Mouse (Mus musculus) kidney, adult 2 months (tissue): Measurements from ENCODE around the gene Smarcc1. TPM values are rescaled to one million over a fixed set of nuclear protein-coding genes. Genes with fewer than 3 reads are reported as not detected.

Experiments used
- DNase-seq: peaks from one replicate; pipeline ENCODE4 v3.0.0; 2021
- H3K27ac ChIP-seq: fragments of 200-500 bp; 2 replicates; pipeline ENCODE4 v1.5.1; 2012; ENCODE audit warnings: low read depth, low read length, control low read depth, inconsistent platforms; ENCODE audit not compliant: insufficient read depth
- H3K27me3 ChIP-seq: fragments of 200-500 bp; replicated peaks from 2 replicates; pipeline ENCODE4 v1.6.1; 2012; ENCODE audit warnings: mild to moderate bottlenecking, moderate library complexity, low read length, inconsistent platforms; ENCODE audit not compliant: control insufficient read depth, insufficient read depth
- H3K36me3 ChIP-seq: fragments of 200-500 bp; 2 replicates; pipeline ENCODE4 v1.6.1; 2012; ENCODE audit warnings: mild to moderate bottlenecking, moderate library complexity, low read length, inconsistent platforms; ENCODE audit not compliant: control insufficient read depth, insufficient read depth
- H3K4me1 ChIP-seq: fragments of 200-500 bp; 2 replicates; pipeline ENCODE4 v1.6.1; 2011; ENCODE audit warnings: low read length; ENCODE audit not compliant: control insufficient read depth, insufficient read depth
- H3K4me3 ChIP-seq: fragments of 200-500 bp; 2 replicates; pipeline ENCODE4 v1.5.1; 2011; ENCODE audit warnings: mild to moderate bottlenecking, low read depth, low read length, control low read depth; ENCODE audit not compliant: insufficient read depth
- CTCF ChIP-seq: fragments of 200-500 bp; conservative IDR thresholded peaks from 2 replicates; pipeline ENCODE4 v1.5.1; 2011; ENCODE audit warnings: low read depth, mild to moderate bottlenecking, control low read depth, low read length, moderate library complexity, mixed read lengths; ENCODE audit not compliant: insufficient read depth, insufficient read length
- POLR2A ChIP-seq: fragments of 200-500 bp; IDR thresholded peaks from one replicate; pipeline ENCODE4 v1.6.1; 2011; ENCODE audit warnings: low read depth, low read length, control low read depth
- WGBS: fragments of 180-500 bp; shearing (Covaris S2); methylation state at CpG from one replicate; pipeline ENCODE4 v1.1.7; 2018; 5-methylcytosine and 5-hydroxymethylcytosine counted together
- polyA plus RNA-seq: library from polyadenylated mRNA; depleted of rRNA; stranded (reverse); fragments of >200 nt; gene quantifications from 2 replicates; pipeline ENCODE4 v1.2.3, GENCODE M21; 2012

Smarcc1 gene
- polyA plus RNA-seq, 1 experiment: 12.0 TPM

DNA sequence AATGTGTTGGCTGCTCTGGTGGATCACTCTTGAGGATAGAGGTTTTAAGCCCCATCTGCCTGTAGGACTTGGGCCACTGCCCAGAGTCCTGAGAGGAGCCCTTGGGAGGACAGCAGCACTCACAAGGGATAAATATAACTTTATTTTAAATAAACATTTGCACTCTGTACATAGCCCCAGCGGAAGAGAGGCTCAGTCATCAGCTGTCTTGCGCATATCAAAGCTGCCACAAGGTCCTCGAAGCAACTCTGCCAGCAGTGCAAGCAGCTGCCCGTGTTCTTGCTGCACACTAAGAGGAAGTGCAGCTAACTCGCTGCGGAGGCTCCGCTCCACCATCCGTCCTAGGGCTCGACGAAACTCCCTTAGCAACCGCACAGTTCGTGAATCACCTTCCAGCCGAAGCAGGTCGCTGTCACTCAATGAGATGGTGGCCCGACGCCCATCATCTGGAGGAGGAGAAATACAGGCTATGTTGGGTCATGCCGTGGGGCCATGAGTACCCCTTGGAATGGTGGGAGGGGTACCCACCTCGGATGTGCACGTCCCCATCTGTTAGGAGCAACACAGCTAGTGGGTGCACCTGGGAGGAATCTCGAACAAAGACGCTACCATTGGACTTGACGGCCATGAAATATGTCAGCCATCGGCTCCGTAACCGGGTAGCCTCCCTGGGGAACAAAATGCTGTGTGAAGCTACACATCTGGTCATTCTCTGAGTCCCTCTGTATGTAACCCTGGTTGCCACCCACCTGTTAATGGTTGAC is 33.1 kb upstream of the Smarcc1 start:
- Histone ChIP-seq H3K27me3 (no peaks in the 10 kb centered on the region), H3K27ac (no peak overlapping the region), H3K4me3 (no peak overlapping the region), H3K36me3 (peaks cover 1% of the 10 kb centered on the region; the same call in 1 of the 2 replicates), H3K4me1 (no peaks in the 10 kb centered on the region)
- 75% methylated on average over 25 of the region's 25 CpGs for WGBS
- no peak for DNase-seq
- TF ChIP-seq POLR2A (no peak), CTCF (no peak)

DNA sequence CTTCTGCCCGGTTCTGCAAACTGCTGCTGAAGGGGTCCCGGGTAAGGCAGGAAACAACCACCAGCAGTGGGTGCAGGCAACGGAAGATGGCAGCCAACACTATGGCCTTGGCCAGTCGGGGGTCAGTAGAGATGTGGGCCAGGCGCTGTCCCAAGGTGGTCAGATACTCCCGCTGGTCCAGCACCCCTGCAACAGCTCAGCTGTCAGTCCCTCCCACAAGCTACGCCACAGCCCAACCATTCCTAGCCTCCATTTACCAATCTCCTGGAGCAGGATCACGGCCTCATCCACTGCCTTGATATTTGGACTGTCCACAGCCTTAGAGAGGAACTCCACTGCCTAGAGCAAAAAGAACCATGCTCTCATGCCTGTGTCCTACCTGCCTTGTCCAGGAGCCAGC is 31.8 kb upstream of the Smarcc1 start:
- 85% methylated on average over 8 of the region's 8 CpGs for WGBS
- H3K36me3 ChIP-seq: peaks cover 1% of the 10 kb centered on the region; the same call in 1 of the 2 replicates

DNA sequence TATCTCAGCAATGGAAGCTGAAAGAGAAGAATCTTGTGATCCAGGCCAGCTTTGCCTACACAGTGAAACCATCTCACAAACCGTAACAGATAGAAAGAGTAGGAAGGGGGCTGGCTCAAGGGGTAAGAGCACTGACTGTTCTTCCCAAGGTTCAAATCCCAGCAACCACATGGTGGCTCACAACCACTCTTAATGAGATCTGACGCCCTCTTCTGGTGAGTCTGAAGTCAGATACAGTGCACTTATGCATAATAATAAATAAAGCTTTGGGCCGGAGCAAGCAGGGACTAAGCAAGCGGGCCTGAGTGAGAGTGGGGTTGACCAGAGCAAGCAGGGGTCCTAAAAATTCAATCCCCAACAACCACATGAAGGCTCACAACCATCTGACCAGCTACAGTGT is 24.2 kb upstream of the Smarcc1 start:
- TF ChIP-seq POLR2A (no peak), CTCF (no peak)
- 86% methylated on average over 4 of the region's 4 CpGs for WGBS

More for the DNA sequence above, 31.8 kb upstream of the Smarcc1 start:
- no peak overlapping the region for H3K27ac ChIP-seq
- no peak overlapping the region for H3K4me3 ChIP-seq
- no peak for TF ChIP-seq CTCF
- TF ChIP-seq POLR2A: no peak
- no peaks in the 10 kb centered on the region for H3K4me1 ChIP-seq
- DNase-seq: no peak
- H3K27me3 ChIP-seq: no peaks in the 10 kb centered on the region

DNA sequence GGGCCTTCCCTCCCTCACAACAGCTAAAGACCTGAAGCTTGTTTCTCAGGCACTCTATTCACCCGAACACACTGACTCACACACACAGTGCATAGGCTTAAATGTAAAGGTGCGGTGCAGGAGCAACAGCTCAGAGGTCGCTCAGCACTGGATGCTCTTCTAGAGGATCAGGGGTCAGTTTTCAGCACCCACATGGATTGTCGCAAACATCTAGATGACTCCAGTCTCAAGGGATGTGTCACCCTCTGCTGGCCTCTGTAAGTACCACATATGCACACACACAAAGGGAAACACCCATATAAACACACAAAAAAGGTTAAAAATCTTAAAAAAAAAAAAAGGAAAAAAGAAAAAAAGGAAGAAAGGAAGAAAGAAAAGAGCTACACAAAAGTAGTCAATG is 22.7 kb upstream of the Smarcc1 start:
- 97% methylated on average over 4 of the region's 4 CpGs for WGBS
- no peaks in the 10 kb centered on the region for H3K4me1 ChIP-seq

More for the DNA sequence above, 24.2 kb upstream of the Smarcc1 start:
- H3K4me1 ChIP-seq: no peaks in the 10 kb centered on the region
- H3K4me3 ChIP-seq: no peak overlapping the region
- no peak for DNase-seq
- H3K27me3 ChIP-seq: no peaks in the 10 kb centered on the region
- no peaks in the 10 kb centered on the region; the same call in none of the 2 replicates for H3K36me3 ChIP-seq
- H3K27ac ChIP-seq: no peak overlapping the region

DNA sequence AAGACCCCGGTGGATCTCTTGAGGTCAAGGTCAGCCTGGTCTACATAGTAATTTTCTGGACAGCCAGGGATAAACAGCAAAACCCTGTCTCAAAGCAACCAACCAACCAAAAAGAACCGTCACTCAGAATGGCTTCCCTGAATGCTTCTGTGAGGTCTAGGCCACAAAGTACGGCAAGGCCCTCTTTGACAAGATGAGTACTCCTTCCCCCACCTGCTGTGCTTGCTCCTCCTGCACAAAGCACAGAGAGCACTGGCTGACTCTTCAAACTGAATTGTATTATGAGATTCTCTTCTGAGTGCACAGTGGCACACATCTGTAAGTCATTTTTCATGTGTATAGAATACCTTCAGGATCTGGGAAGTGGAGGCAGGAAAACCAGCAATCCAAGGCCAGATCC is 19.7 kb upstream of the Smarcc1 start:
- H3K36me3 ChIP-seq: no peaks in the 10 kb centered on the region; the same call in 1 of the 2 replicates
- TF ChIP-seq POLR2A: no peak
- TF ChIP-seq CTCF: no peak

More for the DNA sequence above, 22.7 kb upstream of the Smarcc1 start:
- TF ChIP-seq POLR2A: no peak
- TF ChIP-seq CTCF: no peak
- no peak for DNase-seq
- H3K27ac ChIP-seq: no peak overlapping the region
- H3K36me3 ChIP-seq: no peaks in the 10 kb centered on the region; the same call in none of the 2 replicates
- H3K27me3 ChIP-seq: no peaks in the 10 kb centered on the region
- H3K4me3 ChIP-seq: no peak overlapping the region

DNA sequence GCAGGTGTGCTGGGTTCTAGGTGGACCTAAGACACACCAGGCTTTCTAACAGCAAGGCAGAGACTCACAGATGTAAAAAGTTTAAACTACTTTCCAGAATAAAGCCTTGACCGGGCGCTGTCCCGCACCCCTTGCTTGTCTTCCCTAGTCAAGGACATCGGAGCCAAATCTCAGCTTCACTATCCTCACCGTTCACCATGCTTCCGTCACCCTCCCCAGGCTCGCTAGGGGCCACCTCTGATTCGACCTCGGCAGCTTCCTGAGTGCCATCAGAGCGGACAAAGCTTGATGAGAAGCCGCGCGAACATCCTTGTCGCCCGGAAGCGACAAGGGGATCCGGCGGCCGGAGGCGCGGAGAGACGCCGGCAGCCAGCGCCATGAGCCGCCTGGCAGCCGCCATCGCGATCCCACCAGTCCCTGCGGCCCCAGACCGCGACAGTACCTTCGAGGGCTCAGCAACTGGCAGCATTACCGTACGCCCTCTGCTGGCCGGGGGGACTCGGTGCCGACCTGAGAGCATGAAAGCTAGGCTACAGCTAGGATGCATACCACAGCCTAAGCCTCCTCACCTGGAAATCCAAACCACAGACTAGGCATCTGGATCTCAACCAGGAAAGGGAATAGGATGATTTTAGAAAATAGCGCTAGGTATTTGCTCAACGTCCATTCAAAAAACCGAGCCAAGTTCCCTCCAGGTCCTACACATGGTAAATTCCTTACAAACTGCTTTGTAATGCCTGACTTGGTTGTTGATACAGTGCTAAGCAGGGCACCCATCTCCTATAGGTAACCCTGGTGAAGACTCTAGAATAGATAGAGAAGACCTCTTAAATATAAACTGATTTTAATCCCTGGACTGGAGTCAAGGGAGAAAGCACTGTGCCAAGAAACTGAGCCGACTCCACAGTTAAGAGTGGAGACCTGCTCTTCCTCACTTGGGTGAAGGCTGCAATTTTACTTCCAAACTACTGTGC is 16.6 kb upstream of the Smarcc1 start:
- Histone ChIP-seq H3K27ac (no peak overlapping the region), H3K4me1 (no peaks in the 10 kb centered on the region), H3K27me3 (no peaks in the 10 kb centered on the region), H3K36me3 (no peaks in the 10 kb centered on the region; the same call in 1 of the 2 replicates), H3K4me3 (peak overlapping the region; percentile 84)
- TF ChIP-seq POLR2A: no peak
- peak; percentile 93 for TF ChIP-seq CTCF
- peak; percentile 95 for DNase-seq
- WGBS: 2% methylated on average over 41 of the region's 41 CpGs

More for the DNA sequence above, 19.7 kb upstream of the Smarcc1 start:
- Histone ChIP-seq H3K4me3 (no peak overlapping the region), H3K27ac (no peak overlapping the region), H3K27me3 (no peaks in the 10 kb centered on the region), H3K4me1 (no peaks in the 10 kb centered on the region)
- 96% methylated on average over 3 of the region's 3 CpGs for WGBS
- no peak for DNase-seq
